Mouse (Mus musculus) Patski (cell line): ENCODE data around the gene Mcoln2. TPM values are rescaled to one million over a fixed set of nuclear protein-coding genes. Genes with fewer than 3 reads are reported as not detected.

Experiments
- ATAC-seq: fragments of 100-300 bp; one replicate; pipeline ENCODE4 v1.8.0; 2021
- CTCF ChIA-PET: fragments of 350-600 bp; sonication (Branson Sonifier 250); formaldehyde crosslinking; loops from one replicate; lab custom pipeline; 2022; ENCODE audit warnings: inconsistent platforms; lab: Charles Lee
- POLR2A ChIA-PET: fragments of 350-600 bp; sonication (Branson Sonifier 250); formaldehyde crosslinking; loops from one replicate; lab custom pipeline; 2022; ENCODE audit warnings: antibody characterized with exemption, inconsistent platforms; lab: Charles Lee
- DNase-seq: peaks from one replicate; pipeline ENCODE4 v3.0.0-alpha.2; 2011; ENCODE audit warnings: low read depth, low spot score
- H3K27me3 ChIP-seq: fragments of 371-371 bp; one replicate; pipeline ENCODE4 v1.5.1; 2021
- CTCF ChIP-seq: fragments of 100-300 bp; IDR thresholded peaks from one replicate; pipeline ENCODE4 v1.5.1; 2021
- in situ Hi-C: fragments of 300-500 bp; cut with MboI; formaldehyde crosslinking; loops from 3 replicates; pipeline ENCODE4 v1.11.1; 2018; ENCODE audit warnings: low pct_unique_long_range_greater_than_20kb, mixed read lengths
- polyA plus RNA-seq: library from polyadenylated mRNA; unstranded; gene quantifications from one replicate; pipeline ENCODE4 v1.2.3, GENCODE M21; 2021

The Mcoln2 gene
- polyA plus RNA-seq, 1 experiment from 2014 or later: 0.03 TPM

DNA sequence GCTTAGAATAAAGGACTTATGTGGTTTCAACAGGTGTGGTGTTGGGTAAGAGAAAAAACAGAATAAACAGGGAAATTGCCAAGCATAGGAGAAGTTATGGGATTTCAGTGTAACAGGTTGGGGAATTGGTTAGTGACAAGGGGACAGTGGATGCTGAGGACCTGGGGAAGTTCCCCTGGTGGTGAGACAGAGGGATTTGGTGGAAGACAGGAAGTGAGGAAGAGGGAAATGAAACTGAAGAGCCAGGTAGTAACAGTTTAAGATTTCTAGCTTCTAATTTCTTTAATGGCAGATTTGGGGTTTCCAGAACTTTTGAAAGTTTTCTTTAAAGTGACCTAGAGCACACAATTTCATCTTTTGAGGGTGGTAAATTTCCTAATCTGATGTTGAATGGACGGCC lies 95.0 kb downstream of the Mcoln2 start:
- TF ChIP-seq CTCF: no peak
- DNase-seq (no peak), ATAC-seq (no peak)
- no peaks in the 10 kb centered on the region for H3K27me3 ChIP-seq
- ChIA-PET POLR2A (no interaction called here), CTCF (interaction anchor here (0.7 kb wide), 1 partner anchor 17 kb away, joined by 3 read pairs; no protein-coding TSS in a partner anchor)
- in situ Hi-C loops: no loop called here

Other genes with a start within 250 kb of the Mcoln2 start
- gene Bcl10, start 227.0 kb upstream of the Mcoln2 start, polyA plus RNA-seq: 51.4 TPM
- 44.8 TPM for gene 2410004B18Rik, start 211.8 kb upstream of the Mcoln2 start, polyA plus RNA-seq
- 11.1 TPM for gene Syde2, start 162.0 kb upstream of the Mcoln2 start, polyA plus RNA-seq
- gene Wdr63, start 41.7 kb upstream of the Mcoln2 start, polyA plus RNA-seq: 0.17 TPM
- 0.04 TPM for gene Mcoln3, start 32.4 kb upstream of the Mcoln2 start, polyA plus RNA-seq
- 0.04 TPM for gene Lpar3, start 71.1 kb downstream of the Mcoln2 start, polyA plus RNA-seq